Mouse (Mus musculus): ENCODE results near the gene Kirrel3. TPM values are rescaled to one million over a fixed set of nuclear protein-coding genes. Genes with fewer than 3 reads are reported as not detected.

Gene Kirrel3
- polyA plus RNA-seq, 1 experiment from 2014 or later = 44.4 TPM

DNA sequence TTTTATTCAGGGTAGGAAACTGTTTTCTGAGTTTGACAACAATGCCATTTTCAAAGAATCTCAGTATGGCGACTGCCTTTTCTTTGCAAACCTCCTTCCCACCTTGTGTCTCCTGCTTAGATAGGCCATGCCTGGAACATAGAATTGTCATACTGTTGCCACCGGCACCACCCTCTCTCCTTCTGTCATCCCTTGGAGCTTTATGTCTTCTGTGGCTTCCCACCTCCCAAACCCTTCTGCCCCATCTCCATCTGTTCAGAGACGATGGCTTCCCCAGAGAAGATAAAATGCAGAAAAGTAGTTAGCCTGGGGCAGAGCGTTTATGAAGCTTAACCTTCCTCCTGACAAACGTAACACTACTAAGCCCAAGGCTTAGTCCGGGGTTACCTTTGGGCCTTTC is 88.9 kb downstream of the Kirrel3 start:
- no peak for ATAC-seq (ENCODE audit: low read depth)
- Histone ChIP-seq H3K4me3 (ENCODE audit: low read depth, low read length) (no peak overlapping the region), H3K36me3 (ENCODE audit: control insufficient read depth, insufficient read depth, low read length) (no peaks in the 10 kb centered on the region), H3K9me3 (ENCODE audit: control insufficient read depth, low read length) (no peaks in the 10 kb centered on the region), H3K9ac (replicated peaks; ENCODE audit: low read depth, low read length) (no peak overlapping the region), H3K27me3 (ENCODE audit: control insufficient read depth, insufficient read depth, low read length) (no peaks in the 10 kb centered on the region), H3K4me2 (ENCODE audit: low read depth, low read length) (no peak overlapping the region), H3K27ac (ENCODE audit: low read depth, low read length) (no peak overlapping the region), H3K4me1 (ENCODE audit: control insufficient read depth, insufficient read depth, low read length) (no peaks in the 10 kb centered on the region)
- WGBS = 84% methylated on average over 6 of the region's 6 CpGs

DNA sequence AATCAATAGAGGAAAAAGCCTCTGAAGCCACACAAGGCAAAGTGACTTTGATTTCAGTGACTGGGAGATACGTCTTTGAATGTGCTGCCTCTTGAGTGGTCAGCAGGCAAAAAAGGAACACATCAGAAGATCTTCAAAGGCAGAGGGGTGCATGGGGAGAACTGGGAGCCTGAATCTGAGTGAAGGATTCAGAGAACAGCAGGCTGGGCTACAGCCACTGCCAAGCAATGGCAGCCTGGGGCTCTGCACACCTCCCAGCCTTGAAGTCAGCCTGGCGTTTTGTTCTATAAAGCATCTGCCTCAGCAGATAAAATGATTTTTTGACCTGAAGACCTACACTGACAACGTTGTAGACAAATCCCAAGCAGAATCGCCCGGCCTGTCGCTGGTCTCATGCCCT is 93.5 kb downstream of the Kirrel3 start:
- H3K27me3 ChIP-seq (ENCODE audit: control insufficient read depth, insufficient read depth, low read length) = no peaks in the 10 kb centered on the region
- H3K36me3 ChIP-seq (ENCODE audit: control insufficient read depth, insufficient read depth, low read length) = no peaks in the 10 kb centered on the region
- no peak overlapping the region for H3K4me3 ChIP-seq (ENCODE audit: low read depth, low read length)
- no peaks in the 10 kb centered on the region for H3K9me3 ChIP-seq (ENCODE audit: control insufficient read depth, low read length)
- ATAC-seq (ENCODE audit: low read depth) = no peak
- no peaks in the 10 kb centered on the region; the same call in 1 of the 2 replicates for H3K4me1 ChIP-seq (ENCODE audit: control insufficient read depth, insufficient read depth, low read length)
- no peak overlapping the region for H3K4me2 ChIP-seq (ENCODE audit: low read depth, low read length)
- H3K9ac ChIP-seq (replicated peaks; ENCODE audit: low read depth, low read length) = no peak overlapping the region
- H3K27ac ChIP-seq (ENCODE audit: low read depth, low read length) = no peak overlapping the region
- 90% methylated on average over 6 of the region's 6 CpGs for WGBS

GRCm38 (mm10) chr9:34580059-34580458 is 94.4 kb downstream of the Kirrel3 start:
- no peaks in the 10 kb centered on the region; the same call in 1 of the 2 replicates for H3K4me1 ChIP-seq (ENCODE audit: control insufficient read depth, insufficient read depth, low read length)
- no peak overlapping the region for H3K4me2 ChIP-seq (ENCODE audit: low read depth, low read length)
- H3K27ac ChIP-seq (ENCODE audit: low read depth, low read length) = no peak overlapping the region
- no peak overlapping the region for H3K9ac ChIP-seq (replicated peaks; ENCODE audit: low read depth, low read length)
- no peaks in the 10 kb centered on the region for H3K27me3 ChIP-seq (ENCODE audit: control insufficient read depth, insufficient read depth, low read length)
- H3K4me3 ChIP-seq (ENCODE audit: low read depth, low read length) = no peak overlapping the region
- no peaks in the 10 kb centered on the region for H3K9me3 ChIP-seq (ENCODE audit: control insufficient read depth, low read length)
- no peak for ATAC-seq (ENCODE audit: low read depth)
- 69% methylated on average over 1 of the region's 1 CpGs for WGBS
- no peaks in the 10 kb centered on the region for H3K36me3 ChIP-seq (ENCODE audit: control insufficient read depth, insufficient read depth, low read length)

- no peak overlapping the region for H3K9ac ChIP-seq (replicated peaks; ENCODE audit: low read depth, low read length)
These were observed 96.8 kb downstream of the Kirrel3 start for GRCm38 (mm10) chr9:34582496-34582895.

GRCm38 (mm10) chr9:34585487-34585886 is 99.8 kb downstream of the Kirrel3 start:
- Histone ChIP-seq H3K4me3 (ENCODE audit: low read depth, low read length) (no peak overlapping the region), H3K4me2 (ENCODE audit: low read depth, low read length) (no peak overlapping the region), H3K36me3 (ENCODE audit: control insufficient read depth, insufficient read depth, low read length) (no peaks in the 10 kb centered on the region), H3K9ac (replicated peaks; ENCODE audit: low read depth, low read length) (no peak overlapping the region), H3K9me3 (ENCODE audit: control insufficient read depth, low read length) (no peaks in the 10 kb centered on the region), H3K27me3 (ENCODE audit: control insufficient read depth, insufficient read depth, low read length) (no peaks in the 10 kb centered on the region), H3K4me1 (ENCODE audit: control insufficient read depth, insufficient read depth, low read length) (no peaks in the 10 kb centered on the region; the same call in 1 of the 2 replicates), H3K27ac (ENCODE audit: low read depth, low read length) (no peak overlapping the region)
- 20% methylated on average over 2 of the region's 2 CpGs for WGBS
- ATAC-seq (ENCODE audit: low read depth) = no peak

More at GRCm38 (mm10) chr9:34582496-34582895, 96.8 kb downstream of the Kirrel3 start:
- H3K4me1 ChIP-seq (ENCODE audit: control insufficient read depth, insufficient read depth, low read length) = no peaks in the 10 kb centered on the region; the same call in 1 of the 2 replicates
- 88% methylated on average over 1 of the region's 1 CpGs for WGBS
- no peaks in the 10 kb centered on the region for H3K27me3 ChIP-seq (ENCODE audit: control insufficient read depth, insufficient read depth, low read length)
- H3K36me3 ChIP-seq (ENCODE audit: control insufficient read depth, insufficient read depth, low read length) = no peaks in the 10 kb centered on the region
- H3K4me3 ChIP-seq (ENCODE audit: low read depth, low read length) = no peak overlapping the region
- ATAC-seq (ENCODE audit: low read depth) = no peak
- no peak overlapping the region for H3K4me2 ChIP-seq (ENCODE audit: low read depth, low read length)
- no peaks in the 10 kb centered on the region for H3K9me3 ChIP-seq (ENCODE audit: control insufficient read depth, low read length)
- H3K27ac ChIP-seq (ENCODE audit: low read depth, low read length) = no peak overlapping the region

GRCm38 (mm10) chr9:34586080-34586479 is 100.4 kb downstream of the Kirrel3 start:
- no peak overlapping the region for H3K4me2 ChIP-seq (ENCODE audit: low read depth, low read length)
- no peaks in the 10 kb centered on the region for H3K27me3 ChIP-seq (ENCODE audit: control insufficient read depth, insufficient read depth, low read length)
- ATAC-seq (ENCODE audit: low read depth) = no peak
- no peak overlapping the region for H3K4me3 ChIP-seq (ENCODE audit: low read depth, low read length)
- H3K9me3 ChIP-seq (ENCODE audit: control insufficient read depth, low read length) = no peaks in the 10 kb centered on the region
- H3K36me3 ChIP-seq (ENCODE audit: control insufficient read depth, insufficient read depth, low read length) = no peaks in the 10 kb centered on the region
- no peak overlapping the region for H3K9ac ChIP-seq (replicated peaks; ENCODE audit: low read depth, low read length)
- WGBS = 45% methylated on average over 2 of the region's 2 CpGs
- no peak overlapping the region for H3K27ac ChIP-seq (ENCODE audit: low read depth, low read length)
- no peaks in the 10 kb centered on the region; the same call in 1 of the 2 replicates for H3K4me1 ChIP-seq (ENCODE audit: control insufficient read depth, insufficient read depth, low read length)

DNA sequence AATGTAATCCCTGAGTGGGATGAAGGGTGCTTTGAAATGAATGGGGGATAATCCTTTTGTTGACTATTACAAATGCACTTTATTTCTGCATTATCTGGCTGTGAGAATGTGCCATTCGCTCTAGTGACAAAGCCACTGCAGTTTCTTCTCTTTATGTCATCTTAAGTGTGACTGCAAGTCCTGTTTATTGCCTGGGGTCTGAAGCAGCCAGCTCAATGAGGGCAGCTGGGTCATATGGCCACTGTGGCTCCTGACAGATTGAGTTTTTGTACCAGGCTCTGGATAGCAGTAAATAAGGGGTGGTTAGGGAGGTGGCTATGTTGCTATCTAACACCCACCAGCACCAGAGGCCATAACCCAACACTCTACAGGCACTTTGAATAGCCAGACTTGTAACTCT is 104.1 kb downstream of the Kirrel3 start:
- no peak for ATAC-seq (ENCODE audit: low read depth)
- Histone ChIP-seq H3K4me2 (ENCODE audit: low read depth, low read length) (no peak overlapping the region), H3K27ac (ENCODE audit: low read depth, low read length) (no peak overlapping the region), H3K27me3 (ENCODE audit: control insufficient read depth, insufficient read depth, low read length) (no peaks in the 10 kb centered on the region), H3K36me3 (ENCODE audit: control insufficient read depth, insufficient read depth, low read length) (no peaks in the 10 kb centered on the region), H3K9me3 (ENCODE audit: control insufficient read depth, low read length) (no peaks in the 10 kb centered on the region), H3K4me3 (ENCODE audit: low read depth, low read length) (no peak overlapping the region), H3K4me1 (ENCODE audit: control insufficient read depth, insufficient read depth, low read length) (0 out of 2 replicates have a peak, but pooled peaks cover 7% of the 10 kb centered on the region), H3K9ac (replicated peaks; ENCODE audit: low read depth, low read length) (no peak overlapping the region)
- 32% methylated on average over 1 of the region's 1 CpGs for WGBS

GRCm38 (mm10) chr9:34592073-34592610 is 106.4 kb downstream of the Kirrel3 start:
- no peak overlapping the region for H3K4me2 ChIP-seq (ENCODE audit: low read depth, low read length)

DNA sequence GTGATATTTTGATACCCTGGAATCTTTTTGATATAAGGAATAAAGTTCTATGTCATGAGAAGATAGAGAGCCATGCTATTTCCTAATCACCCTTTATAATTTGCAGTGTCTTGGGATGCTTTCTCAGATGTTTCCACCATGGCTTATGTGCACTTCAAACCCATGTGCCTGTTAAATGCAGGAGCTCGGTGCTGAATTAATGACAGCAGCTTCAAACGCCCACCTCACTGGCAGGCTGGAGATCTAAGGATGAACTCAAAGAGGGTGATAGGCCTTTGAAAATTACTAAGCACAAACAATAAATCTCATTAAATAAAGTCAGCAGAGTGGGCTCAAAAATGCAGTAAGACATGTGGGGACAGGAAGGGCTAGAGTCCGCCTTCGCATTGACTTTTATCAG is 108.2 kb downstream of the Kirrel3 start:
- Histone ChIP-seq H3K36me3 (ENCODE audit: control insufficient read depth, insufficient read depth, low read length) (no peaks in the 10 kb centered on the region), H3K27me3 (ENCODE audit: control insufficient read depth, insufficient read depth, low read length) (no peaks in the 10 kb centered on the region), H3K27ac (ENCODE audit: low read depth, low read length) (no peak overlapping the region), H3K9ac (replicated peaks; ENCODE audit: low read depth, low read length) (no peak overlapping the region), H3K9me3 (ENCODE audit: control insufficient read depth, low read length) (no peaks in the 10 kb centered on the region), H3K4me2 (ENCODE audit: low read depth, low read length) (no peak overlapping the region), H3K4me1 (ENCODE audit: control insufficient read depth, insufficient read depth, low read length) (0 out of 2 replicates have a peak, but pooled peaks cover 7% of the 10 kb centered on the region), H3K4me3 (ENCODE audit: low read depth, low read length) (no peak overlapping the region)
- WGBS = 88% methylated on average over 4 of the region's 4 CpGs
- ATAC-seq (ENCODE audit: low read depth) = no peak

More at GRCm38 (mm10) chr9:34592073-34592610, 106.4 kb downstream of the Kirrel3 start:
- H3K27ac ChIP-seq (ENCODE audit: low read depth, low read length) = peak overlapping the region; percentile 62
- no peaks in the 10 kb centered on the region for H3K9me3 ChIP-seq (ENCODE audit: control insufficient read depth, low read length)
- H3K9ac ChIP-seq (replicated peaks; ENCODE audit: low read depth, low read length) = no peak overlapping the region
- ATAC-seq (ENCODE audit: low read depth) = no peak
- 0 out of 2 replicates have a peak, but pooled peaks cover 7% of the 10 kb centered on the region for H3K4me1 ChIP-seq (ENCODE audit: control insufficient read depth, insufficient read depth, low read length)
- no peaks in the 10 kb centered on the region for H3K27me3 ChIP-seq (ENCODE audit: control insufficient read depth, insufficient read depth, low read length)
- H3K4me3 ChIP-seq (ENCODE audit: low read depth, low read length) = no peak overlapping the region
- H3K36me3 ChIP-seq (ENCODE audit: control insufficient read depth, insufficient read depth, low read length) = no peaks in the 10 kb centered on the region
- 48% methylated on average over 3 of the region's 3 CpGs for WGBS

Data from neural tube, embryonic 14.5 days (tissue).